Mouse (Mus musculus) naive thymus-derived CD4-positive, alpha-beta T cell, adult 2 months (primary cell): ENCODE measurements at regions not wholly inside any gene's neighbourhood (a gene's known extent, or its start where the extent isn't known, plus 50 kb on each side); places are given as distances from the start of the nearest gene placed in this dataset.

Source experiments
- DNase-seq: peaks from one replicate; pipeline ENCODE4 v3.0.0-alpha.2; 2011; ENCODE audit warnings: low read depth

GRCm38 (mm10) chr2:114260397-114261071, 59.3 kb upstream of the Zfp770 start:
- peak; percentile 27 for DNase-seq

- DNase-seq: no peak
These were observed 58.3 kb upstream of the Zfp770 start for GRCm38 (mm10) chr2:114259539-114259938.
